Mouse (Mus musculus): ENCODE measurements around the gene Trim71. TPM values are rescaled to one million over a fixed set of nuclear protein-coding genes. Genes with fewer than 3 reads are reported as not detected.
A peak's percentile ranks its signal among the peaks of the same experiment; 100 is the strongest.

Gene Trim71
- polyA plus RNA-seq, 1 experiment from 2014 or later, result 0.31 TPM

GRCm38 (mm10) chr9:114561671-114561971 lies 2.5 kb downstream of the Trim71 start:
- Histone ChIP-seq H3K9ac (no peak overlapping the region), H3K27ac (no peak overlapping the region), H3K4me2 (replicated peaks) (peak overlapping the region; percentile 69), H3K9me3 (ENCODE audit: control insufficient read depth, low read length) (no peaks in the 10 kb centered on the region), H3K36me3 (replicated peaks; ENCODE audit: control insufficient read depth, insufficient read depth) (no peaks in the 10 kb centered on the region), H3K4me1 (replicated peaks; ENCODE audit: control insufficient read depth, insufficient read depth, low read length) (peaks cover 26% of the 10 kb centered on the region; the same call in 1 of the 2 replicates), H3K27me3 (ENCODE audit: control insufficient read depth, insufficient read depth, low read length) (peaks cover 50% of the 10 kb centered on the region), H3K4me3 (replicated peaks; ENCODE audit: low read length) (peak overlapping the region; percentile 67)
- DNase-seq (ENCODE audit: low spot score), result no peak
- no peak for ATAC-seq (ENCODE audit: low FRiP score)
- under 1% methylated on average over 12 of the region's 12 CpGs for WGBS

- H3K9me3 ChIP-seq (ENCODE audit: control insufficient read depth, low read length), result no peaks in the 10 kb centered on the region
- H3K4me1 ChIP-seq (replicated peaks; ENCODE audit: control insufficient read depth, insufficient read depth, low read length), result peaks cover 26% of the 10 kb centered on the region; the same call in 1 of the 2 replicates
- no peak overlapping the region for H3K9ac ChIP-seq
- peak overlapping the region; percentile 69 for H3K4me2 ChIP-seq (replicated peaks)
- ATAC-seq (ENCODE audit: low FRiP score) (no peak), DNase-seq (ENCODE audit: low spot score) (no peak)
- H3K27ac ChIP-seq, result no peak overlapping the region
- WGBS, result 3% methylated on average over 36 of the region's 36 CpGs
- peak overlapping the region; percentile 67 for H3K4me3 ChIP-seq (replicated peaks; ENCODE audit: low read length)
- H3K36me3 ChIP-seq (replicated peaks; ENCODE audit: control insufficient read depth, insufficient read depth), result no peaks in the 10 kb centered on the region
- H3K27me3 ChIP-seq (ENCODE audit: control insufficient read depth, insufficient read depth, low read length), result peaks cover 50% of the 10 kb centered on the region
Measured at GRCm38 (mm10) chr9:114560771-114561670, 3.1 kb downstream of the Trim71 start.

- H3K27ac ChIP-seq, result no peak overlapping the region
- peaks cover 50% of the 10 kb centered on the region for H3K27me3 ChIP-seq (ENCODE audit: control insufficient read depth, insufficient read depth, low read length)
- H3K36me3 ChIP-seq (replicated peaks; ENCODE audit: control insufficient read depth, insufficient read depth), result no peaks in the 10 kb centered on the region
- no peak overlapping the region for H3K9ac ChIP-seq
- H3K4me3 ChIP-seq (replicated peaks; ENCODE audit: low read length), result no peak overlapping the region
- H3K4me1 ChIP-seq (replicated peaks; ENCODE audit: control insufficient read depth, insufficient read depth, low read length), result peaks cover 26% of the 10 kb centered on the region; the same call in 1 of the 2 replicates
- H3K4me2 ChIP-seq (replicated peaks), result peak overlapping the region; percentile 69; the same call in 1 of the 2 replicates
- ATAC-seq (ENCODE audit: low FRiP score), result no peak
- DNase-seq (ENCODE audit: low spot score), result no peak
- WGBS, result 12% methylated on average over 7 of the region's 7 CpGs
- H3K9me3 ChIP-seq (ENCODE audit: control insufficient read depth, low read length), result no peaks in the 10 kb centered on the region
Measured at GRCm38 (mm10) chr9:114560141-114560540, 4.0 kb downstream of the Trim71 start.

GRCm38 (mm10) chr9:114557086-114557485 lies 7.1 kb downstream of the Trim71 start:
- ATAC-seq (ENCODE audit: low FRiP score) (no peak), DNase-seq (ENCODE audit: low spot score) (no peak)
- Histone ChIP-seq H3K36me3 (replicated peaks; ENCODE audit: control insufficient read depth, insufficient read depth) (no peaks in the 10 kb centered on the region), H3K4me3 (replicated peaks; ENCODE audit: low read length) (no peak overlapping the region), H3K27me3 (ENCODE audit: control insufficient read depth, insufficient read depth, low read length) (peaks cover 41% of the 10 kb centered on the region), H3K9me3 (ENCODE audit: control insufficient read depth, low read length) (no peaks in the 10 kb centered on the region), H3K9ac (no peak overlapping the region), H3K27ac (no peak overlapping the region), H3K4me2 (replicated peaks) (no peak overlapping the region), H3K4me1 (replicated peaks; ENCODE audit: control insufficient read depth, insufficient read depth, low read length) (peaks cover 22% of the 10 kb centered on the region; the same call in 1 of the 2 replicates)
- WGBS, result 17% methylated on average over 7 of the region's 7 CpGs

GRCm38 (mm10) chr9:114556276-114556855 lies 7.8 kb downstream of the Trim71 start:
- DNase-seq (ENCODE audit: low spot score) (no peak), ATAC-seq (ENCODE audit: low FRiP score) (no peak)
- 29% methylated on average over 10 of the region's 10 CpGs for WGBS
- H3K27me3 ChIP-seq (ENCODE audit: control insufficient read depth, insufficient read depth, low read length), result peaks cover 33% of the 10 kb centered on the region
- H3K27ac ChIP-seq, result no peak overlapping the region
- H3K9me3 ChIP-seq (ENCODE audit: control insufficient read depth, low read length), result no peaks in the 10 kb centered on the region
- H3K4me3 ChIP-seq (replicated peaks; ENCODE audit: low read length), result no peak overlapping the region
- peaks cover 19% of the 10 kb centered on the region; the same call in 1 of the 2 replicates for H3K4me1 ChIP-seq (replicated peaks; ENCODE audit: control insufficient read depth, insufficient read depth, low read length)
- no peaks in the 10 kb centered on the region for H3K36me3 ChIP-seq (replicated peaks; ENCODE audit: control insufficient read depth, insufficient read depth)
- H3K4me2 ChIP-seq (replicated peaks), result no peak overlapping the region
- H3K9ac ChIP-seq, result no peak overlapping the region

GRCm38 (mm10) chr9:114554355-114554979 lies 9.7 kb downstream of the Trim71 start:
- ATAC-seq (ENCODE audit: low FRiP score) (0 out of 2 replicates have a peak, but pooled peaks have one; percentile 40), DNase-seq (ENCODE audit: low spot score) (peak; percentile 36)
- Histone ChIP-seq H3K9me3 (ENCODE audit: control insufficient read depth, low read length) (no peaks in the 10 kb centered on the region), H3K27ac (no peak overlapping the region), H3K4me2 (replicated peaks) (no peak overlapping the region), H3K4me1 (replicated peaks; ENCODE audit: control insufficient read depth, insufficient read depth, low read length) (0 out of 2 replicates have a peak, but pooled peaks cover 5% of the 10 kb centered on the region), H3K36me3 (replicated peaks; ENCODE audit: control insufficient read depth, insufficient read depth) (no peaks in the 10 kb centered on the region), H3K4me3 (replicated peaks; ENCODE audit: low read length) (no peak overlapping the region), H3K27me3 (ENCODE audit: control insufficient read depth, insufficient read depth, low read length) (peaks cover 15% of the 10 kb centered on the region), H3K9ac (no peak overlapping the region)
- 45% methylated on average over 5 of the region's 5 CpGs for WGBS

- DNase-seq (ENCODE audit: low spot score) (no peak), ATAC-seq (ENCODE audit: low FRiP score) (no peak)
- no peak overlapping the region for H3K9ac ChIP-seq
- peaks cover 9% of the 10 kb centered on the region; the same call in 1 of the 2 replicates for H3K27me3 ChIP-seq (ENCODE audit: control insufficient read depth, insufficient read depth, low read length)
- H3K36me3 ChIP-seq (replicated peaks; ENCODE audit: control insufficient read depth, insufficient read depth), result no peaks in the 10 kb centered on the region
- no peak overlapping the region for H3K4me2 ChIP-seq (replicated peaks)
- H3K4me3 ChIP-seq (replicated peaks; ENCODE audit: low read length), result no peak overlapping the region
- no peaks in the 10 kb centered on the region for H3K9me3 ChIP-seq (ENCODE audit: control insufficient read depth, low read length)
- H3K27ac ChIP-seq, result no peak overlapping the region
- H3K4me1 ChIP-seq (replicated peaks; ENCODE audit: control insufficient read depth, insufficient read depth, low read length), result 0 out of 2 replicates have a peak, but pooled peaks cover 5% of the 10 kb centered on the region
Measured at GRCm38 (mm10) chr9:114553828-114554227, 10.3 kb downstream of the Trim71 start.

- Histone ChIP-seq H3K9ac (no peak overlapping the region), H3K36me3 (replicated peaks; ENCODE audit: control insufficient read depth, insufficient read depth) (no peaks in the 10 kb centered on the region), H3K4me3 (replicated peaks; ENCODE audit: low read length) (no peak overlapping the region), H3K4me1 (replicated peaks; ENCODE audit: control insufficient read depth, insufficient read depth, low read length) (peaks cover 11% of the 10 kb centered on the region), H3K27me3 (ENCODE audit: control insufficient read depth, insufficient read depth, low read length) (no peaks in the 10 kb centered on the region), H3K4me2 (replicated peaks) (no peak overlapping the region), H3K27ac (no peak overlapping the region), H3K9me3 (ENCODE audit: control insufficient read depth, low read length) (no peaks in the 10 kb centered on the region)
- ATAC-seq (ENCODE audit: low FRiP score) (no peak), DNase-seq (ENCODE audit: low spot score) (no peak)
- WGBS, result 13% methylated on average over 6 of the region's 6 CpGs
Measured at GRCm38 (mm10) chr9:114550033-114550432, 14.1 kb downstream of the Trim71 start.

- Histone ChIP-seq H3K4me3 (replicated peaks; ENCODE audit: low read length) (no peak overlapping the region), H3K9ac (no peak overlapping the region), H3K27me3 (ENCODE audit: control insufficient read depth, insufficient read depth, low read length) (no peaks in the 10 kb centered on the region), H3K27ac (no peak overlapping the region), H3K4me1 (replicated peaks; ENCODE audit: control insufficient read depth, insufficient read depth, low read length) (peaks cover 6% of the 10 kb centered on the region), H3K36me3 (replicated peaks; ENCODE audit: control insufficient read depth, insufficient read depth) (no peaks in the 10 kb centered on the region), H3K9me3 (ENCODE audit: control insufficient read depth, low read length) (no peaks in the 10 kb centered on the region), H3K4me2 (replicated peaks) (no peak overlapping the region)
- WGBS, result 11% methylated on average over 5 of the region's 5 CpGs
- no peak for DNase-seq (ENCODE audit: low spot score)
- no peak for ATAC-seq (ENCODE audit: low FRiP score)
Measured at GRCm38 (mm10) chr9:114549117-114549516, 15.1 kb downstream of the Trim71 start.
